Mouse (Mus musculus) thymus, postnatal 36 days (tissue): ENCODE data around the gene Gfm1.
A peak's percentile ranks its signal among the peaks of the same experiment; 100 is the strongest.

ENCODE experiments used
- DNase-seq, 2 experiments: peaks; one replicate each; pipeline ENCODE4 v3.0.0; 2022; ENCODE audit warnings: mixed read lengths in 2 of 2

Gfm1 gene

DNA sequence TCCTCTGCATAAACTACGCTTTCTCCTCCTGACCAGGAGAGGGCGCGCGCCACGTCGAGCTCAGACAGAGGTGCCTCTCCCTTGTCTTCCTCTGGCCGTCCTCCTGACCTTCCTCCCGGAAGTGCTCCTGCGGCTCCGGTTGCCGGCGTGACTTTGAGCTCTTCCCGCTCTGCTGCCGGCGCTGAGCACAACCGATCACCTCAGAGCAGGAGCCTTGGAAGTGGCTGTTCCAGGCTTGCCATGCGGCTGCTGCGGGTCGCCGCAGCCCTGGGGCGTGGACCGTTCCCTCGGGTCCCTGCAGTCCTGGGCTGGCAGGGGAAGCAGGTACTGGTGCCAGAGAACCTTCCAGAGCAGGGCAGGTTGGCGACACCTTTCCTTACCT, at the start of gene Gfm1:
TSS of gene Gfm1 (plus strand) at position 98 of the 382 bp plus-strand sequence.
- peak; percentile 84 to 86 for DNase-seq

DNA sequence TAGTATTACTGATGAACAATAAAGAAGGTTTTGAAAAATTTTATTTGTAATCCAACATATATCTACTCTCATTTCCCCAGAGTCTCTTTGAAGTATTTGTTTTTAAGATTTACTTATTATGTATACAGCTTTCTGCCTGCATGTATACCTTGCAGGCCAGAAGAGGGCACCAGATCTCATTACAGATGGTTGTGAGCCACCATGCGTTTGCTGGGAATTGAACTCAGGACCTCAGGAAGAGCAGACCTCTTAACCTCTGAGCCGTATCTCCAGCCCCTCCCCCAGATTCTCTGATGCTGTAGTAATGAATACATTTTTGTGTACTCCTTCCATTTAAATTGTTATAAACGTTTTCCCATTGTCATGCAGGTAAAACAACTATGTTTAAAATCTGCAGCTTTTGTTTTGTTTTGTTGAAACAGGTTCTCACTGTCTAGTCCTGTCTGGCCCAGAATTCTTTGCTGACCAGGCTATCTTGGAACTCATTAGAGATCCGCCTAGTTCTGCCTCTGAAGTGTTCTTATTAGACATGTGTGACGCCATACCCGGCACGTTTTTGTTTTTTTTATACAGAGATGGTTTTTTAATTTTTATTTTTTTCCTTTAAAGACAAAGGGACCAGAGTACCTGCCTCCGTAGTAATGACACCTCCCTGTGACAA, 428 bp upstream of the Gfm1 start:
- no peak for DNase-seq

DNA sequence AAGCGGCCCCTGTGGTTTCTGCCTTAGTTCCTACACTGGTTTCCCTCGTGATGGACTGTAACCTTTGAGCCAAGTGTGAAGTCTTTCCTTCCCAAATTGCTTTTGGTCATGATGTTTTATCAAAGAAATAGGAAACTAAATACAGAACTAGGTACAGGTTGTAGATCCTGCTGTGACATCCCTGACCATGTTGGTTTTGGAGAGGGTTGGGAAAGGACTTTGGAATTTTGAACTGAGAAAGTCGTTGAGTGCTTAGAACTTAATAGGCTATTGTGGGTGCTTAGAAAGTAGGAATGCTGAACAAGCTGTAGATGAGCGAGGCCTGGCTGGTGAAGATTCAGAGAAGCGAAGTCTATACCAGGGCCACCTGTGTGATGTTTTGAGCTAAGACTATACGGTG, 4.1 kb downstream of the Gfm1 start:
- no peak for DNase-seq

DNA sequence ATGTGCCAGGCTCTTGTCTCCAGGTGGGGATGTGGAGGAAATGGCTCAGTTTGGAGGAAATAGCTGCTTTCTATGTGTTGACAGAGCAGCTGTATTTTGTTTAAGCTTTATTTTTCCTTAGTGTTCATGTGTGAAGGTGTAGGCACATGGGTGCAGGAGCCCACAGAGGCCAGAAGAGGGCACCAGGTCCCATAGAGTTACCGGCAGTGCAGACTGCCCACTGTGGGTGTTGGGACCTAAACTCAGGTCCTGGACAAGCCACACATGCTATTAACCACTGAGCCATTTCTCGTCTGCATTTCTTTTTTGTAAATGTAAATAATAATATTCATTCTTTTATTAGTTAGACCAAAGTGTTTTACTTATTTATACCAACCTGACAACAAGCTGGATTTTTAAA, 17.2 kb downstream of the Gfm1 start:
- DNase-seq = no peak

DNA sequence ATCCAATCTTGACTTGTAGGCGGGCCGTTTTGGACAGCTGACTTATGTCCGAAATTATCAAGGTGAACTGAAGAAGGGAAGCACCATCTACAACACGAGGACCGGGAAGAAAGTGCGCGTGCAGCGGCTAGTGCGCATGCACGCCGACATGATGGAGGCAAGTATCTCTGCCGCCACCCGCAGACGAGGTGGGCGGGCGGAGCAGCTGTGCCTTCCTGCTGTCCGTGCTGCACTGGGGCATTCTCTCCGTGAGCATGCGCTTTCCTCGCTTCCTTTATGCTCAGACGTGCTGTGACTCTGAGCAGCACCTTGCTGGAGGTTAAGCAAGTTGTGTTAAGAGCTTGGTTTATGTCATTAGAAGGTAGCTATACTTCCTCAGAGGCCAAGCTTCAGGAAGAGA, 19.8 kb downstream of the Gfm1 start:
- DNase-seq = no peak

DNA sequence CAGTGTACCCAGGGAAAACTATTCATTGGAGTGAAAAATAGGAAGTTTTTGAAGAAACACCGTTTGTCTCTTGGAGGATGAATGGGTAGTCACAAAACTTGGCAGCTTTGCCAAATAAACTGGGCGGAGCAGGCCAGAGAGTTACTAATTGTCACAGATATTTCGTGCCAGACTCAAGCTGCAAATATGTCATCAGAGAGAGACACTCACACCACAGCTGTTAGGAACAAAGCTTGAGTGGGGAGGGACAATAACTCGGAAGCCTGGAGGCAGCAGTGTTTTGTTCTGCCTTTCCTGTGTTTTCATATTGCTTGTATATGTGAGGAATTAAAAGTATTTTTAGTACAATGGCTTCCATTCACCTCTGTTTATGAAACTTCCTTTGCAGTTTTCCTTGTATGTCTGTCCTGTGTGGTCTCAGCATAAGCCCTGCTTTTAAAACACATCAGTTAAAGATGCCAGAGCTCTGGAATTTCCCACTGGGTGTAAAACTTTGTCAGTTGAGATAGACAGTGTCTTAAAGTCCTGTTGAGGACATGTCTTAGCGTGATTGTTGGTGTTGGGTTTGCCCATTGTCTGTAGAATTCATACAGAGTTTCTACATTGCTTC, 20.8 kb downstream of the Gfm1 start:
- no peak for DNase-seq

DNA sequence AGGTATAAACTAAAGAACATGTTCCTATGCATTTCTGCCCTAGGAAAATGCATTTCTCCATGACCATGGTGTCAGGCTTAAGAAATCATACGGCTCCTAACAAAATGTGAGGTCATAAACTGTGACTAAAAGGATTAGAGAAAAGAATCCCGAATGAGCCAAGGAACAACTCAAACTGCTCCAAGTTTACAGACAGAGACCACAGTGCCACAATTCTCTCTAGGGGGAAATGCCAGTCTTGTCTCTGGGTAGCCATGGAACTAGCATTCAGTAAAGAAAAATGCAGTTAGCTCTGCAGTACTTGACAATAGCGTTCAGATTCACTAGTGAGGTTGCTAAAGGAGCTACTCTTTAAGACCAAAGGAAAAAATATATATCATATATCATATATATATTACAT, 30.0 kb downstream of the Gfm1 start:
- no peak for DNase-seq

DNA sequence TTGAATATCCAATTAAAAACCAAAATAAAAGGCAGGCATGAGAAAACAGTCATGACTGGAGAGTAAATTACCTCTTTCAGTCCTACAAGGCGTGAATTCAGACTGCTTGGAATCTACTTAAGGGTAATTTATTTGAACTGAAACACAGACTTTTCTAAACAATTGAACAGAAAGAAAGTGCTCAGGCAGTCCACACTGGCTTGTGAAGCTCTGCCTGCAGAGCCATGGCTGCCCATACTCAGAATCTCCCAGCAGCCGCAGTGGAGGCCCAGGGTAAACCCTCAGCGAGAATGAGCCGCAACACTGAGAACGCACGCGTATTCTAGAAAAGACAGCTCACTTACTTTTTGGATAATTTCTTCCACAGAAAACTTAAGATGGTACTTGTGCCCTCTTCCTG, 32.1 kb downstream of the Gfm1 start:
- no peak for DNase-seq

DNA sequence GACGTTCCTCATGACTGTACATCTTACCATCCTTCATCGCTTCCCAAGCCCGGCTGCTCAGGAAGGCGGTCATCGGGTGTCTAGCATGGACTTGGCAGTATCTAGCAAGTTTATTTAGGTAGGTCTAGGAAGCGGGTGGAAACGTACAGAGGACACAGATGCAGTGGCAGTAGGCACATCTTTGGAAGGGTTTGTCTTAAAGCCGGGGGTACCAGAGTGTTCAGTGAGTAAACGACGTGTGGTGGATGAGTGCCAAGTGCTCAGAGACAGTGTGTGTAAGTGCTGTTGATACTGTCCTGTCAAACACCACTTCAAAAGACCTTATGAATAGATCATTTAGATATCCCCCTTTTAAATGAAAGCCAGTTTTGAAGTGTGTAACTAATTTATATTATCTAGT, 32.7 kb downstream of the Gfm1 start:
- DNase-seq = no peak

DNA sequence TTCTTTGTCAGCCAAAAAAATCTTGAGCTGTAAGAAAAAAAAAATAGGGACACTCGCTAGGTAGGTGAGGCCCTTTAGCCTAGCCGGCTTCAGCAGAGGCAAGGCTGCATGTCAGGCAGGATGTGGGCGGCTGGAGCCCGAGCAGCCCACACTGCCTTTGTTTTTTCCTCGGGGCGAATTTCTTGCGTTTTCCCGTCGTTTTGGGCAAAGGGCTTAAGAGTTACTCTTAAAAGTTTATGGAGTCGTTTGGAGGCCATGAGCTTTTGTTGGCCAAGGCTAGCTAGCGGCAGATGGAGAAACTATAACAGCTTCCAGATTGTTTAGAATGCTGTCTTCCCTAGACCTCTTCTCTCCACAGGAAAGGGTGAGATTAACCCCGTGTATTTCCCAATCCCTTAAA, 33.1 kb downstream of the Gfm1 start:
- peak; percentile 18 to 23 for DNase-seq

DNA sequence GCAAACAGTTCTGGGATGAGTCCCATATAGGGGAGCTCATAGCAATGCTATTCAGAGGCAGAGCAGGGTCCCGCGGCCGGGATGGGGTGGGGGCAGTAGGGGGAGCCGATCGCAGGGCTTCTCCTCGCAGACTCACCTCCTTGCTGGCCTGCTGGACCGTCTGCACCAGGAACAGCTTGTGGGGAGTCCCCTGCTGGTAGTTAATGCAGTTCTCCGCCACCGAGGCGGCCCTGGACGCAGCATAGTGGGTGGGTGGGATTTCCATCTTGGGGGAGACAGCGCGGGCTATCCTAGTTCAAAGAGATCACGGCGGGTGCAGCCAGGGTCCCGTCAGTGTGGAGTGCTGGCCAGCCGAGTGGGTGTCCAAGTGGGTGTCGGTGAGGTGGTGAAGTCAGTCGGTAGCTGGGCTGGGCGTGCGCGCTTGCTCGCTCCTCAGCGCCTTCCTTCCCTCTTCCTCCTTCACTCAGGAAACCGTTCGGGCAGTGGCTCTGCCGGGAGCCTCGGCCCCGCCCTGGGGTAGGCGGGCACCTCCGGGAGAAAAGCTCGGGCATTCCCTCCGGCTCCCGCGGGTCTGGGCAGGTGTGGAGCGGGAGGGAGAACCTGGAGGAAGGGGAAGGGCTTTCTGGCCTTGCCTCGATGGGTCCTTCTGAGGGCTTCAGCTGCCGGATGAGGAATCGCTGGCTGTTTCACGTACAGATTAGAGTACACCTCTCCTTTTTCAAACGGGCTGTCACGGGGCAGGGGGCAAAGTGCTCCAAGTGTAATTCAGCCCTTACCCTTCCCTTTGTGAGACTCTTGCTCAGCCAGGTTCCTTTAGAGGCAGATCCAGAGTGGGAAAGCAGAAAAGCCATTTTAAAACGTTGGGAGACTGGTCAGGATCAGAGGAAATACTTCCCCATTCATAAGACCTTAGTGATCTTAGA, 33.8 kb downstream of the Gfm1 start, which contains the start of gene Lxn:
TSS of gene Lxn (minus strand) at position 477 of the 923 bp plus-strand sequence.
- DNase-seq = peak; percentile 56 to 59

DNA sequence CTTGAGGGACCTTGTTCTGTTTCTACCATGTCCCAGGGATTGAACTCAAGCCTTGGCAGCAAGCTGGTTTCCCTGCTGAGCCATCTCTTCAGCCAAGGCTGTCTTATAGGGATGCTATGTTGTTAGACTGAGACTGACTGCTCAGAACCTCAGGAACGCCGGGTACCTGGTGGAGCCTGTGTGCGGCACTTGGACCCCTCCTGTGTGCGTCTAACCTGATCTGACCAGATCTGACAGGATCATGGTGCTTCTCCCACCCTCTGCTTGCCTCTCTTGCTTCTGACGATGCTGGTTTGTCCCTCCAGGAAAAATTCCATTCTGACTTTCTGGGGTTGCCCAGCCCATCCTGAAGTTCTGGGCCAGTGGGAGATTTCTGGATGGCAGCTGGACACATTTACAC, 36.7 kb downstream of the Gfm1 start:
- DNase-seq = no peak

DNA sequence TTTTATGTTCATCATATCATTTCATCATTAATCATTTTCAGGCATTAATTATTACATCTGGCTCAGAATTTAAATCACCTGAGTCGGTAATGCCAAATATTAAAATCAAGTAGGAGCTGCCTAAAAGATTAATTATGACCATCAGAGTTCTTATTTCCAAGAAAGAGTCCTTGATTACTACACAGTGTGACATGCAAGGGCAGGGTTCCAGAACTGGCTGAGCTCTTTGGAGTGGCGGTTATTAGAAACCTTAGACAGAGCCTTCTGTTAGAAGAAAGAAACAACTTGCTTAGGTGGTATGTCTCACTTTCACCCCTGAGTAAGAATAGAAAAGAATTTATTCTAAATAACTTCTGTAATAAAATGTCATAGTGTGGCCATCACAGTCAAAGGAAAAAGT, 37.4 kb downstream of the Gfm1 start:
- DNase-seq = no peak

DNA sequence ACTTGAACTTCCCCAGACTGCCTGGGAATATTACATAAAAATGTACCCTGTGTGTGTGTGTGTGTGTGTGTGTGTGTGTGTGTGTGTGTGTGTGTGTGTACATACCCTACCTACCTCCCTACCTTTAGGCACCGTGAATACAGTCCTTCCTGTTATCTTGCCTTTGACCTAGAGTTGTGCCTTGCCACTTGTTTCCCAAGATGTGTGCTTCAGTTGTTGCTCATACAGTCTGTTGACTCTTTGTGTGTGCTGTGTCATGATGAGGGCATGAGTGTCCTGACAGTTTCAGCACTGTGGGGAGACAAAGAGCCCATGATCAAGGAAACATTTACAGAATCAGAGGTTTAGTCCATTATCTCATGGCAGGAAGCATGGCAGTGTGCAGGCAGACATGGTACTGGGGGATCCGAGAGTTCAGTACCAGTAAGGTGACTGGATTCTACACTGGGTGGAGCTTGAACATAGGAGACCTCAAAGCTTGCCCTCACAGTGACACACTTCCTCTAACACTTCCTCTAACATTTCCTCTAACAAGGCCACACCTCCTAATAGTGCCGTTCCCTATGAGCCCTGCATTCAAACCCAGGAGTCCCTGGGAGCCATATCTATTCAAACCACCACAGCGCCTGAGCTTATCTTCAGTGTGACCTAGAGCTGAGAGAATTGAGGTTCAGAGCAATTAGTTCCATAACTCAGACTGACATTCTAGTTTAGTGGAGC, 41.7 kb downstream of the Gfm1 start:
- DNase-seq = no peak

DNA sequence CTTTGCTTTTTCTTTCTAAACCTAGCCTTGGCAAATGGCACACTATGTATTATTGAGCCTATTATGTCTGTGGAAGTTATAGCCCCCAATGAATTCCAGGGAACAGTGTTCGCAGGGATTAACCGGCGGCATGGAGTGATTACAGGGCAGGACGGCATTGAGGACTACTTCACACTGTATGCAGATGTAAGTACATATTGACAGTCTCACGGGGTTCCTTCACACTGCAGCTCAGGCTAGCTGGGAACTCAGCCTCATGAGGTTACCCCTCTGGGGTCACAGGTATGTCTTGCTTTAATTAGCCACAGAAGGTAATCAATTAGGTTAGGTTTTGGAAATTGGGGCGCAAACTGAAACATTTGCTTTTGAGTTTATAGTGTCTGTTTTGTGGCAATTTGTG, 43.5 kb downstream of the Gfm1 start:
- DNase-seq = no peak

DNA sequence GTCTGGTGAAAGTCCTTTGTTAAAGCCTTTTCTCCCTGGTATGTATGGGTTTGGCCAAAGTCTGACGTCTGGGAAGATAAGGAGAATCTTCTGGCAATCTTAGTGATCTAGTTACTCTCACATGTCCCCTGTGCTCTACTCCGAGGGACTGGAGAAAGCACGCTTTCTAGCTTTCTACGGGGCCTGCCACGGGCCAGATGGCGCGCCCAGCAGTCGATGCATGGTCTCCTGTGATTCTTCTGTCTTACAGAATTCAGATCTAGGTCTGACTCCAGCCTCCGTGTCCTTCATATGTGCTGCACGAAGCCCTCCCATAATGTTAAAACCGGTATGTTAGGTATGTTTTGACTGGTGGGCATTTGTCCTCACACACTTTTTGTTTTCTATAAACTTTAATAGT, 49.9 kb downstream of the Gfm1 start:
- DNase-seq = no peak

DNA sequence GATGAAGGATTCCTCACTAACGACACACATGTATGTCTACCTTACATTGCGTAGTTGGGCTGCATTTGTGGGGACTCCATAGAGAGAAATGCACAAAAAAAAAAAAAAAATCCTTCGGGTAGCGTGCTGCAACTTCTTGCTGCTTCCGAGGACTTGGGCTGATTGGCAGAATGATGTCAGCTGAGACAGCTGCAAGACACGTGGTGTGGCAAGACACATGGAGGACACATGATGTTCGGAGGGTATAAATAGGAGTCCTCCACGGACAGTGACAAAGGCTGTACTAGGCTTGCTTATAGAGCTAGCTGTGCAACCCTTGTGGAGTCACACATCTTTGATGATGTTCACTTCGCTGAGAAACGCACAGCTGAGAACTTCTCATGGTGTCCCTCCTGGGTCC, 52.5 kb downstream of the Gfm1 start:
- no peak for DNase-seq

DNA sequence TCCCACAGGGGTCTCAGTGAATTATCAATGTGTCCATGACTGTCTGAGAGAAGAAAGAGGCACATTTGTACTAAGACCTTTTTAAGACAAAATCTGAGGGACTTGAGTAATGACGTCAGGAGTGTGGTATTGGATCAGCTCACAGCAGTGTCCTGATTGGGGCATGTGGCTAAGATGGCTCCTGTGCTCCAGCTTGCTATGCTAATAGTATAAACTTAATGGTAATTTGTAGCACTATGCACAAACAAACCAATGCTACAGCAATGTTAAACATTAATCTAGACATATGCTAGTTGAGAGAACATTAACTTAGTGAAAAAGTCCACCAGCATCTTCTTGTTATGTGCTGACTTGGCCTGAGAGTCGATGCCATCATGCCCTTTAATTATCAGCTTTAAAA, 55.3 kb downstream of the Gfm1 start:
- DNase-seq = no peak

DNA sequence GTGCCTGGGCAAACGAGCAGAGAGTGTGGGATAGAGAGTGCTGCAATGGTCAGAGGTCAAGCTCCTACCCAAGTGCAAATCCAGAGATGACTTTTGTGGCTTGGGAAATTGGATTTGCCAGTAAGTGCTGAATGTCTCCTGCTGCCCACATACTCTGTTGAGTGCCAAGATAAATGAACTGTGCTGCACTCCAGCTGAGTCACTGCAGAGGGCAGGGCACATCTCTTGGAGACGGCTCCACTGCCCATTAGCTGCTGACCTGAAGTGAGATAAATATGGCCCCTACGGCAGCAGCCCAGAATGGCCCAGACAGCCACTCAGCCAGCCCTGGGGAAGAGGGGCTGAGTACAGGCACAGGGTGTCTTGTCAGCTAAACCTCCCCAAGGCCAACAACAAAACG, 60.3 kb downstream of the Gfm1 start:
- DNase-seq = no peak

DNA sequence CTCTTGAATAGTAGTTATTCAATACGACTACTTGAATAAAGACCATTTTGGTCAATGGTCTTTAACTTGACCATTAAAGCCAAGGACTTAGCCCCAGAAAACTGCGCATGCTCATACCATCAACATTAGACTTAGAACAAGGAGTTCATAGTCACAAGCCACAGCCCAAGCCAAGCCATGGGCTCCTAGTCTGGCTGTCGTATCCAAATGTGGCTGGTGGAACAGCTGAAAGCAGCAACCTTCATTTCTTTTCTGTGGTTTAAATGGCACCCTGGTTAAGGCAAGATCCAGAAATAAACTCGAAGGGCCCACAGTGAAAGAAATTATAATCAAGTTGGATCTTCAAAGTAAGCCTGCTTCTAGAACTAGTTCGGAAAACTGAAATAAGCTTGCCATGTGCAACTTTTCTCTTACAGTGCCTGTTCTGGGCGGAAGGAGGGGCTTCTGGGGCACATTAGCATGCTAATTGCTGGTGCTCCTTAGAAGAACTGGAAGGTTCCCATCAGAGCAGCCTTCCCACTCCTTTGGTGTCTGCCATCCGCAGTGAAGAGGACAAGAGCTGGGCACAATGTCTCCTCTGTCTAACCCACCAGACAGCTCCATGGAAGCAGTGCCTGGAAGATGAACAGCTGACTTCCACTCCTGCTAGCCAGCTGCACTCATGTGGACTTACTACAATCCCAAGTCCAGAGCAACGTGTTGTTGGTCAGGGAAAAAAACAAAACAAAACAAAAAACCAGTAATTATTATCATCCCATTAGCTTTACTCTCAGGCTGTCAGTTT, 62.4 kb downstream of the Gfm1 start:
- no peak for DNase-seq

DNA sequence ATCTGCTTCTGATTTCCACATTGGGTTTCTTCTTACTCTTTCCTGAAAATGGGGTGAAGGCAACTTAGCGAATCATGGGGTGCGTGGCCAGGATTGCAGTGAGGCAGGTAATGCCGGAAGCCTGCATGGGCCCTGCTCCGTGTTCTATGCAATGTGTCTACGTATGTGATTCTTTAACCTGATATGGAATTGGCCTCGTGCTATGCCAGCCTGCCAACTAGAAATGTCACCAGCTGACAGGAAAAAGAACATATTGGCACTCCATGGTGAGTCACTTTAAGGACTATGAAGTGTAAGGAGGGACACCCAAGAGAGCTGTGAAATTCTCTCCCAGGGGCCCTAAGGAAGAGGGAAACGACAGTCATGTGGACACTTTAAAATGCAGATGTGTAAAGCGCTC, 63.2 kb downstream of the Gfm1 start:
- no peak for DNase-seq

DNA sequence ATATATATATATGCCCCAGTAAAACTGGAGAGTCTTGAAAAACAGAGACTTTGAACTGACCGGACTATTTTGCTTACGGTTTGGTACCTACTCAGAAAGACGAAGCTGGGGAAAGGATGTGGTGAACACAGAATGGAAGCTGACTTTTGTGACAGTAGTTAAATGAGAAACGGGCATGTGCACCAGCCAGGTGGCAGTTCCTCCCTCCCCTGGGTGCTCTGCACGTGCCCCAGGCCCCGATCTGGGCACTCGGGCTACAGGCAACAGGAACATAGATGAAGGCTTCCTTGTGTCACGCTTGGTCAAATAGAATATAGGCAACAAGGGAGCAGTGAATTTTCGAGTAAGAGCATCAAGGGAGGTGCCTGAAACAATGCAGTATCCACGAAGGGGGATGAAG, 66.4 kb downstream of the Gfm1 start:
- no peak for DNase-seq
